Mouse (Mus musculus) adrenal gland, postnatal 25 days (tissue): Measurements from ENCODE around the gene Ccs. TPM values are rescaled to one million over a fixed set of nuclear protein-coding genes. Genes with fewer than 3 reads are reported as not detected.
"Not testable (repeated sequence)": the region's sequence is repeated elsewhere in the genome, so short reads cannot be mapped to it uniquely, and the experiment has no call there.

Experiments used
- DNase-seq: peaks from one replicate; pipeline ENCODE4 v3.0.0; 2021; ENCODE audit warnings: mixed read lengths
- total RNA-seq: library from RNA; stranded (reverse); gene quantifications from 2 replicates; pipeline ENCODE4 v1.2.3, GENCODE M21; 2021

The Ccs gene
- total RNA-seq, 1 experiment from 2014 or later: 128 TPM

- no peak for DNase-seq
Observed at GRCm38 (mm10) chr19:4836096-4836495, 3.0 kb downstream of the Ccs start.

GRCm38 (mm10) chr19:4833977-4834376 lies 5.2 kb downstream of the Ccs start:
- no peak for DNase-seq

GRCm38 (mm10) chr19:4829156-4829555 lies 10.0 kb downstream of the Ccs start:
- DNase-seq: peak; percentile 74

GRCm38 (mm10) chr19:4828444-4829114 lies 10.6 kb downstream of the Ccs start:
- DNase-seq: no peak

GRCm38 (mm10) chr19:4820678-4821303 lies 18.3 kb downstream of the Ccs start:
- DNase-seq: peak; percentile 71

GRCm38 (mm10) chr19:4817182-4817835 lies 21.8 kb downstream of the Ccs start:
- DNase-seq: no peak

- DNase-seq: no peak
Observed at GRCm38 (mm10) chr19:4813015-4813414, 26.1 kb downstream of the Ccs start.

- DNase-seq: not testable (repeated sequence)
Observed at GRCm38 (mm10) chr19:4812334-4812949, 26.7 kb downstream of the Ccs start.

- DNase-seq: no peak
Observed at GRCm38 (mm10) chr19:4811909-4812242, 27.3 kb downstream of the Ccs start.

GRCm38 (mm10) chr19:4811063-4811908 lies 27.8 kb downstream of the Ccs start, which contains the start of the genes Gm21992 and Rbm14:
Gm21992 (minus strand) TSS chr19:4811612.
Rbm14 (minus strand) TSS chr19:4811634.
- peak; percentile 98 for DNase-seq

GRCm38 (mm10) chr19:4810746-4811062 lies 28.4 kb downstream of the Ccs start:
- no peak for DNase-seq

- DNase-seq: no peak
Observed at GRCm38 (mm10) chr19:4810309-4810708, 28.8 kb downstream of the Ccs start.

GRCm38 (mm10) chr19:4803283-4803682 lies 35.8 kb downstream of the Ccs start:
- DNase-seq: no peak

GRCm38 (mm10) chr19:4802691-4803091 lies 36.4 kb downstream of the Ccs start:
- no peak for DNase-seq

- DNase-seq: no peak
Observed at GRCm38 (mm10) chr19:4799083-4799482, 40.0 kb downstream of the Ccs start.

- DNase-seq: no peak
Observed at GRCm38 (mm10) chr19:4797846-4798245, 41.3 kb downstream of the Ccs start.

GRCm38 (mm10) chr19:4795929-4796328 lies 43.2 kb downstream of the Ccs start:
- DNase-seq: no peak

- peak; percentile 92 for DNase-seq
Observed at GRCm38 (mm10) chr19:4793831-4794422, 45.2 kb downstream of the Ccs start, which contains the start of gene Rbm4. Rbm4 (minus strand) TSS chr19:4793901.

- no peak for DNase-seq
Observed at GRCm38 (mm10) chr19:4793281-4793830, 45.8 kb downstream of the Ccs start.

- no peak for DNase-seq
Observed at GRCm38 (mm10) chr19:4786313-4786712, 52.8 kb downstream of the Ccs start.

- DNase-seq: no peak
Observed at GRCm38 (mm10) chr19:4785206-4785605, 53.9 kb downstream of the Ccs start.
